Mouse (Mus musculus): ENCODE data around the gene Fut4.
"Not testable (repeated sequence)": the region's sequence is repeated elsewhere in the genome, so short reads cannot be mapped to it uniquely, and the experiment has no call there.

Fut4 gene

GRCm38 (mm10) chr9:14726629-14727028, 25.6 kb downstream of the Fut4 start:
- DNase-seq (ENCODE audit: low read depth in 2 of 2, low spot score in 2 of 2) = no peak

DNA sequence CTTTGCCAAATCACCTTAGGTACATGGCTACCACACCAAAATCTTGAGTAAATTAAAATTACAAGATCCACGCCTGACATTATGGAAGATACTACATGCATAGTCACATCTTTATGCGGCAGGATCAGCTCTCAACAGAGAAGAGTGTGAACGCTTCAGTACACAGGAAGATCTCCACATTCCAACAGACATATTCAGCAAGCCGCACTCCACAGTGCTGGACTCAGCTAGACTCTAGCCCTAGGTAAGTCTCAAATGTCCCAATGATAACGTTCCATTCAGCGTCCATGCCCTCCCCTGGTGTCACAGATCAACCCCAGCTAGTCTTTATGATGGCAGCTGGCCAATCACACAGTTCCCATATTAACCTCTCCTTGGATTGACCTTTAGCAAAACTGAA, 26.2 kb downstream of the Fut4 start:
- DNase-seq (ENCODE audit: low read depth in 2 of 2, low spot score in 2 of 2) = no peak

DNA sequence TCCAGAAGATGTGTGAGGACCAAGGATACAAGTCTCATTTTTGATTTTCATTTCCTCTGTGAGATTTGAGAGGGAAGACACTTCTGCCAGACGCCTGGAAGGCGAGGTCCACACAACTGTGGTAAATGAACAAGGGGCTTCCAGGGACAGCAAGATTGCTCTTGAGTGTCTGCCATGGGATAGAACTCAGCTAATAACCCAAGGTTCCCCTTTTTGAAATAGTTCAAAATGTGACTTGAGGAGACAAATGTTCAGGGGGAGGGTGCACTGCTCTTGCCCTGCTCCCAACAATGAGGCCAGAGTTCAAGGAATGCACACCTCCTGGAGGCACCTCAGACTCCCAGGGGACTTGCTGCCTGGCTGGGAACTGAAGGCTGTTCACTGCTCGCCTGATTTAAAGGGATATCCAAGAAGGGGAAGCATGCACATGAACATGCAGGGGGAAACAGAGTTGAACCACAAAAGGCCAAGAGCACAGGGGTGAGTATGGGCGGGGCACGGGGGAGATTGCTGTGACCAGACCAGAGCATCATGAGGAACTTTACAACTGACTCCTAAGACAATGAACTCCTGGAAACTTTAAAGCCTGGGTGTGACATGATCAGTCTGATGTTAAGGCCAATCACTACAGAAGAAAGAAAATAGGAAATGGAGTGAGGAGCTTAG, 27.3 kb downstream of the Fut4 start:
- no peak for DNase-seq (ENCODE audit: low read depth in 2 of 2, low spot score in 2 of 2)

DNA sequence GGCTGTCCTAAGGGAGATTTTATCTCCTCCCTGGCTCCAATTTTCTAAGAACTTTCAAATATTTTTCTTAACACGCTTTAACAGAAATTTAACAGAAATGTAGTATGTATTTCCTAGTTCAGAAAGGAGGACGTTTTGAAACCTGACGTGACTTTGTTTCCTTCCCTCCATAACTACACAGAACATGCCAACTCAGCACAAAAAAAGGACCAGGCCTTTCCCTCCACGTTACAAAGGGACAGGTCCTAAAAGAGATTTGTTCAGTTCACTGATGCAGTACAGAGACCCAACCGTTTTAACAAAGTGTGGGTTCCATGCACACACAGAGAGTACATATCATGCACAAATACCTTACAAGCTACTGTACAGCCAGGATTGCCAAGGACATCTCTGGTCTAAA, 30.6 kb downstream of the Fut4 start:
- no peak for DNase-seq (ENCODE audit: low read depth in 2 of 2, low spot score in 2 of 2)

DNA sequence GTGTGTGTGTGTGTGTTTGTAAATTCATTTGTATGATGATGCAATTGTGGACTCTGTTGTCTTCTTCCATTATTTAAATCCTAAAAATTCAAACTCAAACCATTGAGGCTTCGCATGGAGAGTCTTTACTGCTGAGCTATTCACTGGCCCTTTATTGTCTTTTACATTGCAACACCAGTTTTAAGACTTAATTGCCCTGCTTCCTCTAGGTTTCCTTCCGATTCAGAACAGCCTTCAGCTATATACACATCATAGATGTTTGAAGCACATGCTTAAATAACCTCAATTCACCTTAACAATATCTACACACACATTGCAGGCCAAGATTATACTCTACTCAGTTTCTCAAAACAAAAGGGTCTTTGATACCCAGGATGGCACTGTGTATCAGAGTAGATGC, 31.8 kb downstream of the Fut4 start:
- DNase-seq (ENCODE audit: low read depth in 2 of 2, low spot score in 2 of 2) = no peak

GRCm38 (mm10) chr9:14718332-14718691, 33.9 kb downstream of the Fut4 start:
- DNase-seq (ENCODE audit: low read depth in 2 of 2, low spot score in 2 of 2) = no peak

GRCm38 (mm10) chr9:14717689-14718331, 34.4 kb downstream of the Fut4 start:
- DNase-seq (ENCODE audit: low read depth in 2 of 2, low spot score in 2 of 2) = no peak

- no peak for DNase-seq (ENCODE audit: low read depth in 2 of 2, low spot score in 2 of 2)
Measured at GRCm38 (mm10) chr9:14715258-14715657, 36.9 kb downstream of the Fut4 start.

GRCm38 (mm10) chr9:14710910-14711309, 41.3 kb downstream of the Fut4 start:
- no peak for DNase-seq (ENCODE audit: low read depth in 2 of 2, low spot score in 2 of 2)

- DNase-seq (ENCODE audit: low read depth in 2 of 2, low spot score in 2 of 2) = no peak
Measured at GRCm38 (mm10) chr9:14705321-14706162, 46.7 kb downstream of the Fut4 start.

DNA sequence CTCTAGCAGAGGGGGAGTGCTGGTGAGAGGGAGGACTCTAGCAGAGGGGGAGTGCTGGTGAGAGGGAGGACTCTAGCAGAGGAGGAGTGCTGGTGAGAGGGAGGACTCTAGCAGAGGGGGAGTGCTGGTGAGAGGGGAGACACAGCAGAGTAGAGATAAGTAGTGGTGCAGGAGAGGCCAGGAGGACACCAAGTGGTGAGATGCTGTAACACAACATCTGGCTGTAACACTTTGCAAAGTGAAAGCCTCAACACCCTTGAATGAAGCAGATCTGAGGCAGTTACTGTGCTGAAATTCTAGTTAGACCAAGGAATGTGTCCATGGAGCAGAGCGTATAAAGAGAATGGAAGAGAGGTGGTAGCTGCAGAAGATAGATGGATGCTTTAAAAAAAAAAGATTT, 51.4 kb downstream of the Fut4 start:
- DNase-seq (ENCODE audit: low read depth in 2 of 2, low spot score in 2 of 2) = not testable (repeated sequence)

GRCm38 (mm10) chr9:14699288-14699640, 52.9 kb downstream of the Fut4 start:
- DNase-seq (ENCODE audit: low read depth in 2 of 2, low spot score in 2 of 2) = no peak

DNA sequence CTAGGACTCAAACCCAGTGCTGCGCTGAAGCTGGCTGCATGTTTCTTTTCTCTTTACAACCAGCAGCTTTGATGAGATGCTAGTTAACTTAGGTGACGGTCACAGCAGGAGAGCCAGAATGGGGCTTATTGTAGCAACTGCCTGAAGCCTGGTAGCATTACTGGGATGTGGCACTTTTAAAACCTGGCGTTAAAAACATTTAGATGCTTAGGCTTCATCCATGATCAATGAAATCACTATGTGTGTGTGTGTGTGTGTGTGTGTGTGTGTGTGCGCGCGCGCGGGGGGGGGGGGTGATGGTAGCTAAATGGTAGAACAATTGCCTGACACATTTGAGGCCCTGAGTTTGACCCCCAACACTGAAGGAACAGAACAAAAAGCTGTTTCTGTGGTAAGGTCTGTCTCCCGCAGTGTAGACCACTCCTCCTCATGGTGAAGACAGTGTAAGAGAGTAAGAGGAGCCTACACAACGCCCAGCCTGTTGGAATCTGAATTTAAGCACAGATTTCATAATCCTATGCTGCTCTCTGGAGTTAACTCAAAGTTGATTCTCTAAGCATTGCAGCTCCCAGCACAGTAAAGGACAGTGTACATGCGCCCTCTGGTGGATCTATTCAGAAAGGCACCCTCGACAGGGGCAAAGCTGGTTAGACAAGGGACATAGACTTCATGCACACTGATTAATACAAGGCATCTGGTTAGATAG, 53.5 kb downstream of the Fut4 start:
- DNase-seq (ENCODE audit: low read depth in 2 of 2, low spot score in 2 of 2) = peak; percentile 53 to 69

Data from CD8-positive naive resting alpha-beta T cell, adult 2 months (primary cell).